7 mouse cellular contexts compared by ENCODE assay signal in the genomic region with DNA sequence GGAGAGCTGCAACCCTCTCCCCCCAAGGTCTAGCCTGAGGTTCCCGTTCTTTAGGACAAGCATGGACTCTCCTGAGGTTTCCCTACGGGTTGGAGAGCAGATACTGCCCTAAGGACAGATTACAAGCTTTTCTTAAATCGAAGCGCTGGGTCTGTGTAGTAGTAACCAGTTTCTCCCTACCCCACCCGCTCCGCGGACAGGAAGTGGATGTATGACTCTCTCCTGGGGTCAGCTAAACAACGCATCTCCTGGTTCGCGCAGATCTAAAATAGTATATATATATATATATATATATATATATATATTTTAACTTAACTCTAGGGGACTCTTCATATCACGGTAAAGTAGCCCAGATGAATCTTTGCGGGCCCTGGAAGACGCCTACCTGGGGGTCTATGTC. TPM values are rescaled to one million over a fixed set of nuclear protein-coding genes. Genes with fewer than 3 reads are reported as not detected.
A peak's percentile ranks its signal among the peaks of the same experiment; 100 is the strongest.
DNase-seq lines count a peak whose midpoint lies in the region; ATAC-seq and TF ChIP-seq lines count a peak whose summit lies in the region.

No protein-coding gene starts in this region.

- no peaks in the 10 kb centered on the region for H3K9me3 ChIP-seq in forebrain, embryonic 11.5 days (ENCODE audit: control insufficient read depth, low read length)
- no peaks in the 10 kb centered on the region for H3K9me3 ChIP-seq in limb, embryonic 13.5 days

- no peak for ATAC-seq in forebrain, embryonic 11.5 days (replicated peaks; ENCODE audit: low FRiP score)
- ATAC-seq in limb, embryonic 13.5 days (ENCODE audit: low FRiP score, low read depth): no peak

- TF ChIP-seq CTCF in lung, adult 2 months (IDR thresholded peaks at IDR 0.05; ENCODE audit: insufficient read depth, low read length): no peak

- 5% methylated on average over 13 of the region's 13 CpGs for WGBS in lung, adult 2 months
- 7% methylated on average over 13 of the region's 13 CpGs for WGBS in forebrain, embryonic 11.5 days
- WGBS in limb, embryonic 13.5 days: 6% methylated on average over 13 of the region's 13 CpGs

- no peak overlapping the region for H3K27ac ChIP-seq in forebrain, embryonic 11.5 days (ENCODE audit: low read depth, low read length)
- H3K27ac ChIP-seq in limb, embryonic 13.5 days: no peak overlapping the region

- no peaks in the 10 kb centered on the region for H3K36me3 ChIP-seq in forebrain, embryonic 11.5 days (ENCODE audit: control insufficient read depth, insufficient read depth, low read length)
- H3K36me3 ChIP-seq in limb, embryonic 13.5 days: no peaks in the 10 kb centered on the region; the same call in 1 of the 2 replicates

- H3K4me1 ChIP-seq in lung, adult 2 months (ENCODE audit: control insufficient read depth, insufficient read depth, low read length): peaks cover 5% of the 10 kb centered on the region; the same call in 1 of the 2 replicates
- no peaks in the 10 kb centered on the region for H3K4me1 ChIP-seq in forebrain, embryonic 11.5 days (replicated peaks; ENCODE audit: control insufficient read depth, insufficient read depth, low read length)
- H3K4me1 ChIP-seq in limb, embryonic 13.5 days: no peaks in the 10 kb centered on the region

- TF ChIP-seq POLR2A in lung, adult 2 months (IDR thresholded peaks at IDR 0.05; ENCODE audit: borderline replicate concordance, extremely low read depth, low read depth, low read length): no peak

- peak overlapping the region; percentile 63 for H3K4me3 ChIP-seq in lung, adult 2 months (replicated peaks; ENCODE audit: extremely low read depth, low read depth, low read length)
- H3K4me3 ChIP-seq in forebrain, embryonic 11.5 days (ENCODE audit: low read depth, low read length): peak overlapping the region; percentile 53
- peak overlapping the region; percentile 64 for H3K4me3 ChIP-seq in limb, embryonic 13.5 days

- DNase-seq in lung, adult 2 months: no peak
- no peak for DNase-seq in lung, postnatal 36 days
- DNase-seq in forebrain, embryonic 11.5 days (ENCODE audit: low spot score): no peak
- DNase-seq in retina, postnatal 1 day: peak; percentile 20
- no peak for DNase-seq in adrenal gland, adult 18-20 months (ENCODE audit: low spot score in 2 of 2)
- DNase-seq in cerebellum, adult 9-10 months: no peak

- no peaks in the 10 kb centered on the region for H3K27me3 ChIP-seq in forebrain, embryonic 11.5 days (ENCODE audit: control insufficient read depth, insufficient read depth, low read length)
- peaks cover 5% of the 10 kb centered on the region for H3K27me3 ChIP-seq in limb, embryonic 13.5 days

- H3K4me2 ChIP-seq in forebrain, embryonic 11.5 days (ENCODE audit: low read depth, low read length, severe bottlenecking): peak overlapping the region; percentile 87
- H3K4me2 ChIP-seq in limb, embryonic 13.5 days (replicated peaks): peak overlapping the region; percentile 85

- peak overlapping the region; percentile 69 for H3K9ac ChIP-seq in forebrain, embryonic 11.5 days (ENCODE audit: low read length)
- H3K9ac ChIP-seq in limb, embryonic 13.5 days: peak overlapping the region; percentile 77

RNA-seq across cellular contexts. Expression of a gene that starts 0.6 kb away (rescaled TPM):
- polyA plus RNA-seq in lung, adult 2 months (2012; rRNA removed): 0.49 and 5.5 TPM in 2 replicates
- 10.3 and 12.0 TPM in 2 replicates for polyA plus RNA-seq in forebrain, embryonic 11.5 days (2014; fragmentation: Nextera tagmentation; extraction: Ambion mirVana)
- 23.0 and 24.9 TPM in 2 replicates for polyA plus RNA-seq in limb, embryonic 13.5 days (2015; fragmentation: Nextera tagmentation; extraction: Ambion mirVana)
- total RNA-seq in adrenal gland, adult 18-20 months (2021): 1 to 10 TPM; 4.7 to 6.6 TPM
